Mouse (Mus musculus): ENCODE measurements around the gene Psmd13.

DNA sequence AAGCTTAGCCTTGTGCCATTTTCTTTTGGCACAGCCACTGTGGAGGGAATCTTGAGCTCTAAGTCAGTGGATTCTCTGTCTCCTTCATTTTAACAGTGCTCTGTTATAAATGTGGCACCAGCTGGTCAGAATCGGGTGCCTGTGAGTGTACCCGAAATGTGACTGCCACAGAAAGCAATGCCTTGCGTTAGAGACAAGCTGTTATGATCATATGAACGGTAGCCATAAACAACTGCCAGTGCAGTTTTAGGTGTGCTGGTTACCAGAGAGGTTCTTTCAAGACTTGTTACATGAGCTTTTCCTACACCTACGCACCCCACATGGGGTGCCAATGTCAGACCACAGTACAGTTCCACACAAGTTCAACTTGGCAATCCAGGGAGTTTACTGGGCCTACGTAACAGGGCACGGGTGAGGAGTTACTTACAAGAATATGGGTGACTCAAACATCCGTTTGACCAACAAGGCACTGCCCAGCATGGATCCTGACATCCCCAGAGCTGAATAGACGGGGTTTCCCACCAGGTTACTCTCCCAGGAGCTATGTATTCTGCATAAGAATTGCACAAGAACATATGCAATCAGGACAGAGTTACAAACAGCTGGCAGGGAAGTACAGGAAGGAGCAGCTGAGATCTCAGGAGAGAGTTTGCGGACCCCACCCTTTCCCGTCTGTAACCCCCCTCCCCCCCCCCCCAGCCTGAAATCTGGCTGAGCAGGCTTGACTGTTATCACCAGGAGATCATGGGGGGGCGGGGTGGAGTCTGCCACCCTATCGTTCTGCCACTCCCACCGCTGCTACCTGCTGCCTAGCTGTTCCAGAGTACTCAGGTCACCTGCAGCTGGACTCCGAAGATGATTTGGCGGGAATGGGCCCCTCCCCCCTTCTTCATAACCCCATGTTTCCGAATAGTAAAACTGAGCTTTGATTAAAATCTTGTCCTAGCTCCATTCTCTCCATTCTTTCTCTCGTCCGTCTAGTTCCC, 40.7 kb upstream of the Psmd13 start:
- TF ChIP-seq TCF12 (IDR thresholded peaks at IDR 0.05; ENCODE audit: low read depth, low read length) (no peak), CTCF (IDR thresholded peaks at IDR 0.05 in 2 of 3, conservative IDR thresholded peaks at IDR 0.05 in 1 of 3; ENCODE audit: control insufficient read depth in 1 of 3, insufficient read depth in 1 of 3, low read depth in 2 of 3, low read length in 3 of 3, poor library complexity in 1 of 3, severe bottlenecking in 1 of 3) (no peak), ZMIZ1 (IDR thresholded peaks at IDR 0.05; ENCODE audit: low read depth, low read length) (no peak), EP300 (IDR thresholded peaks at IDR 0.05; ENCODE audit: low read depth in 1 of 2, low read length in 2 of 2) (no peak), GATA1 (IDR thresholded peaks at IDR 0.05; ENCODE audit: low read depth, low read length) (no peak), ZC3H11A (IDR thresholded peaks at IDR 0.05; ENCODE audit: low read depth, low read length) (no peak), KAT2A (conservative IDR thresholded peaks at IDR 0.05; ENCODE audit: low read depth, low read length) (no peak), MAZ (IDR thresholded peaks at IDR 0.05; ENCODE audit: low read depth, low read length) (no peak), POLR2AphosphoS2 (IDR thresholded peaks at IDR 0.05; ENCODE audit: low read length) (no peak), POLR2AphosphoS5 (IDR thresholded peaks at IDR 0.05; ENCODE audit: borderline replicate concordance, low read depth, low read length) (no peak), ZKSCAN1 (IDR thresholded peaks at IDR 0.05; ENCODE audit: low read depth, low read length) (no peak), RCOR1 (IDR thresholded peaks at IDR 0.05; ENCODE audit: low read depth, low read length) (no peak)
